Mouse (Mus musculus): Measurements from ENCODE around the gene Olfr441. TPM values are rescaled to one million over a fixed set of nuclear protein-coding genes. Genes with fewer than 3 reads are reported as not detected.
"Not testable (repeated sequence)": the region's sequence is repeated elsewhere in the genome, so short reads cannot be mapped to it uniquely, and the experiment has no call there.

Olfr441 gene
- not detected in 2 replicates for polyA plus RNA-seq (2012; rRNA removed)

DNA sequence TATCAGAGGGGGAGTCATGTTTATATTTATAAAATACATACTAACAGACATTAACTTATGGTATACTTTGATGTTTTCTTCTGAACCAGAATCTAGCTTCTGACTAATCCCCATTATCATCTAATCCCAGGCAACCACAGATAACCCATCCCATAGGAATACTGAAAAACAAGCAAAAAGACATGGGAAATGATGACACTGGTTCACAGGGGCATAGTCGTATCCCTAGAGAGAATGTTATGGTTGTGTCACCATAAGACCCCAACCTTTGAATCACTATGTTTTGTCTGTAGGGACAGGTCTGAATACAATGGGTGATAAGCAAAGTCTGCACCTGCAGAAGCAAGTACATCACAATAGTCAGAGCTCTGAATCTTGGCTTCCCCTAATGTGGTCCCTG lies at the start of gene Olfr441:
Gene Olfr441, plus strand, starts transcription at position 301 of the 400 bp plus-strand sequence.
- not testable (repeated sequence) for H3K27ac ChIP-seq (ENCODE audit: control insufficient read depth, insufficient read depth, low read depth, low read length); H3K4me1 ChIP-seq (ENCODE audit: control insufficient read depth, insufficient read depth, low read length); H3K36me3 ChIP-seq (ENCODE audit: control insufficient read depth, insufficient read depth, low read length); H3K4me3 ChIP-seq (ENCODE audit: control insufficient read depth, low read depth, low read length); H3K27me3 ChIP-seq (ENCODE audit: control insufficient read depth, insufficient read depth, low read length)

DNA sequence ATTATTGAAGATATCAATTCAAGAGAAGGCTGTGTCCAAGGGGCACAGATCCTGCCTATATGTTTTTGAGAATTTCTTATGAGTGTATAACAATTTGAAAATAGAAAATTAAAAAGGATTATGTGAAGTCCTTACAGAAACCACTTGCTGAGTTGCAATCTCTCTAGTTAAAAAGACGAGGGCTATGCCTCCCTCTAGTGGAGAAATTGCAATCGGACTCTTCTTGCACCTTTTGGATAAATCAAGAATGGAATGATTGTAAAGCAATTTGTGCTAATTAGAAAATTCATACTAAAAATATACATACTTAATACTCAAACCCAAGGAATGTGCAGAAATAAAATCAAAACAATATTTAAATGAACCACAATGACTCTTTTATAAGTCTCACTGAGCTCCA lies 27.4 kb upstream of the Olfr441 start:
- no peak overlapping the region for H3K27ac ChIP-seq (ENCODE audit: control insufficient read depth, insufficient read depth, low read depth, low read length)
- no peak overlapping the region for H3K4me3 ChIP-seq (ENCODE audit: control insufficient read depth, low read depth, low read length)
- no peaks in the 10 kb centered on the region for H3K27me3 ChIP-seq (ENCODE audit: control insufficient read depth, insufficient read depth, low read length)
- no peaks in the 10 kb centered on the region for H3K4me1 ChIP-seq (ENCODE audit: control insufficient read depth, insufficient read depth, low read length)
- TF ChIP-seq CTCF (IDR thresholded peaks at IDR 0.05; ENCODE audit: control insufficient read depth, insufficient read depth, insufficient replicate concordance, low read depth, low read length) (no peak), POLR2A (IDR thresholded peaks at IDR 0.05; ENCODE audit: control insufficient read depth, low read depth, low read length) (no peak)
- no peaks in the 10 kb centered on the region for H3K36me3 ChIP-seq (ENCODE audit: control insufficient read depth, insufficient read depth, low read length)

DNA sequence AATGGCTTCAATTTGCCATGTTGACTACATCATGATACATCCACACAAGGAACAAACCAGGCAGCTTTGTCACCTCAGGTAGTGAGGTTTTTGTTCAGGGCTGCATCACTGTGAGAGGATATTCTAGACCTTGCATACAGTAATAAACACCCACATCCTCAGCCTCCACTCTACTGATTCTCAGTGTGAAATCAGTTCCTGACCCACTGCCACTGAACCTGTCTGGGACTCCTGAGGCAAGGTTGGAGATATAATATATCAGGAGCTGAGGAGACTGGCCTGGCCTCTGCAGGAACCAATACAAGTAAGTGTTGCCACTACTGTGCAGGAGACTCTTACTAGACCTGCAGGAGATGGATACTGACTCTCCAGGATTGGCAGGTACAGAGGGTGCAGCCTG lies 24.8 kb upstream of the Olfr441 start:
- H3K4me3 ChIP-seq (ENCODE audit: control insufficient read depth, low read depth, low read length); H3K27me3 ChIP-seq (ENCODE audit: control insufficient read depth, insufficient read depth, low read length); H3K4me1 ChIP-seq (ENCODE audit: control insufficient read depth, insufficient read depth, low read length); H3K36me3 ChIP-seq (ENCODE audit: control insufficient read depth, insufficient read depth, low read length); H3K27ac ChIP-seq (ENCODE audit: control insufficient read depth, insufficient read depth, low read depth, low read length): not testable (repeated sequence)

DNA sequence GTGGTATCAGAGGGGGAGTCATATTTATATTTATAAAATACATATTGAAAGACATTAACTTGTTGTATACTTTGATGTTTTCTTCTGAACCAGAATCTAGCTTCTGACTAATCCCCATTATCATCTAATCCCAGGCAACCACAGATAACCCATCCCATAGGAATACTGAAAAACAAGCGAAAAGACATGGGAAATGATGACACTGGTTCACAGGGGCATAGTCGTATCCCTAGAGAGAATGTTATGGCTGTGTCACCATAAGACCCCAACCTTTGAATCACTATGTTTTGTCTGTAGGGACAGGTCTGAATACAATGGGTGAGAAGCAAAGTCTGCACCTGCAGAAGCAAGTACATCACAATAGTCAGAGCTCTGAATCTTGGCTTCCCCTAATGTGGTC lies 40.1 kb downstream of the Olfr441 start, which contains the start of gene Olfr237-ps1:
Gene Olfr237-ps1, plus strand, starts transcription at position 301 of the 400 bp plus-strand sequence.
- H3K27me3 ChIP-seq (ENCODE audit: control insufficient read depth, insufficient read depth, low read length); H3K4me3 ChIP-seq (ENCODE audit: control insufficient read depth, low read depth, low read length); H3K36me3 ChIP-seq (ENCODE audit: control insufficient read depth, insufficient read depth, low read length); H3K27ac ChIP-seq (ENCODE audit: control insufficient read depth, insufficient read depth, low read depth, low read length); H3K4me1 ChIP-seq (ENCODE audit: control insufficient read depth, insufficient read depth, low read length): not testable (repeated sequence)

DNA sequence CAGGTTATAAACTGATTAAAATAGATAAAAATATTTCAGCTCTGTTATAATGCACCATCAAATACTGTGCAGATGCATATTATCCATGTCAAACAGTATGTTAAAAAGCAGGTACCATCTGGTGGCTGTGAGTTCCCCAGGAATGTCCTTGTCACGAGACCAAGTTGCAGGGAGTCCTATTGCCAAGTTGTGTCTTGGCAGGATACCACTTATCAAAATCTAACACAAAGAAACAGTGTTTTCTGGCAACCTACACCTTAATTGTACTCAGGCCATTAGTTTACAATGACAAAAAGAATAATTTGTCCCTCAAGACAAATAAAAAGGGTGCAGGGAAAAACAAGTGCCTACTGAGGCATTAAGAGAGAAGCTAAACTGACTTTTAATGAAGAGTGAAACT lies 53.3 kb downstream of the Olfr441 start:
- H3K36me3 ChIP-seq (ENCODE audit: control insufficient read depth, insufficient read depth, low read length): no peaks in the 10 kb centered on the region
- H3K4me3 ChIP-seq (ENCODE audit: control insufficient read depth, low read depth, low read length): no peak overlapping the region
- TF ChIP-seq POLR2A (IDR thresholded peaks at IDR 0.05; ENCODE audit: control insufficient read depth, low read depth, low read length) (no peak), CTCF (IDR thresholded peaks at IDR 0.05; ENCODE audit: control insufficient read depth, insufficient read depth, insufficient replicate concordance, low read depth, low read length) (no peak)
- H3K27ac ChIP-seq (ENCODE audit: control insufficient read depth, insufficient read depth, low read depth, low read length): no peak overlapping the region
- H3K27me3 ChIP-seq (ENCODE audit: control insufficient read depth, insufficient read depth, low read length): no peaks in the 10 kb centered on the region
- H3K4me1 ChIP-seq (ENCODE audit: control insufficient read depth, insufficient read depth, low read length): no peaks in the 10 kb centered on the region

DNA sequence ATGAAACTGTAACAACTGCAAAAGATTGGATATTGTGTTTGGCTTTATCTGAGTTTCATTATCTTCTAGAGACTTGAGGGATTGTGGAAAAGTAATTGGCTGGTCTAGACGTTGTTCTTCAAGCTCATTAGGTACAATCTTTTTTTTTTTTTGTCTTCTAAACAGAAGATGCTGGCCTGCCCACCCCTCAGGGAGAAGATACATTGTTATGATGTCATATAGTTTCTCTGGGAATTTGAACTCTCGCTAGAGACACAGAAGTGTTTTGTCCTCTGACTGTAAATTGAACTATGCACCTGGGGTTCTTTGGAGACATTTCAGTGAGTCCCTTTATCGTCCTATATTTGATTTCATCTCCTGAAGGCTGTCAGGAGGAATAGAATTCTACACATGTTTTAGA lies 56.8 kb downstream of the Olfr441 start, which contains the start of gene Olfr437:
Gene Olfr437, plus strand, starts transcription at position 301 of the 400 bp plus-strand sequence.
- no peaks in the 10 kb centered on the region for H3K27me3 ChIP-seq (ENCODE audit: control insufficient read depth, insufficient read depth, low read length)
- H3K36me3 ChIP-seq (ENCODE audit: control insufficient read depth, insufficient read depth, low read length): no peaks in the 10 kb centered on the region
- no peaks in the 10 kb centered on the region for H3K4me1 ChIP-seq (ENCODE audit: control insufficient read depth, insufficient read depth, low read length)
- TF ChIP-seq CTCF (IDR thresholded peaks at IDR 0.05; ENCODE audit: control insufficient read depth, insufficient read depth, insufficient replicate concordance, low read depth, low read length) (no peak), POLR2A (IDR thresholded peaks at IDR 0.05; ENCODE audit: control insufficient read depth, low read depth, low read length) (no peak)
- H3K4me3 ChIP-seq (ENCODE audit: control insufficient read depth, low read depth, low read length): no peak within 1 kb of the TSS
- no peak within 1 kb of the TSS for H3K27ac ChIP-seq (ENCODE audit: control insufficient read depth, insufficient read depth, low read depth, low read length)

DNA sequence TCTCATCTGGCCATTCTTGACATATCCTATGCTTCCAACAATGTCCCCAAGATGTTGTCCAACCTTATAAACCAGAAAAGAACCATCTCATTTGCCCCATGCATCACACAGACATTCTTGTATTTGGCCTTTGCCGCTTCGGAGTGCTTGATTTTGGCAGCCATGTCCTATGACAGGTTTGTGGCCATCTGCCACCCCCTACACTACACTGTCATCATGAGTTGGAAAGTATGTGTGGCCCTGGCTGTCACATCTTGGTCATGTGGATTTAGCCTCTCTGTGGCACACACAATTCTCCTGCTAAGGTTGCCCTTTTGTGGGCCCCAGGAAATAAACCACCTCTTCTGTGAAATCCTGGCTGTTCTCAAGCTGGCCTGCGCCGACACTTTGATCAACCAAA lies 61.1 kb downstream of the Olfr441 start:
- TF ChIP-seq POLR2A (IDR thresholded peaks at IDR 0.05; ENCODE audit: control insufficient read depth, low read depth, low read length): no peak
- no peak for TF ChIP-seq CTCF (IDR thresholded peaks at IDR 0.05; ENCODE audit: control insufficient read depth, insufficient read depth, insufficient replicate concordance, low read depth, low read length)
- no peak overlapping the region for H3K4me3 ChIP-seq (ENCODE audit: control insufficient read depth, low read depth, low read length)
- H3K27ac ChIP-seq (ENCODE audit: control insufficient read depth, insufficient read depth, low read depth, low read length): no peak overlapping the region
- H3K36me3 ChIP-seq (ENCODE audit: control insufficient read depth, insufficient read depth, low read length): no peaks in the 10 kb centered on the region
- H3K4me1 ChIP-seq (ENCODE audit: control insufficient read depth, insufficient read depth, low read length): no peaks in the 10 kb centered on the region
- no peaks in the 10 kb centered on the region for H3K27me3 ChIP-seq (ENCODE audit: control insufficient read depth, insufficient read depth, low read length)

Other genes starting within 250 kb of the Olfr441 start
- gene Olfr448, start 215.9 kb upstream of the Olfr441 start, polyA plus RNA-seq (2012; rRNA removed): not detected in 2 replicates
- not detected in 2 replicates for gene Olfr447, start 197.5 kb upstream of the Olfr441 start, polyA plus RNA-seq (2012; rRNA removed)
- gene Olfr446, start 185.0 kb upstream of the Olfr441 start, polyA plus RNA-seq (2012; rRNA removed): not detected in 2 replicates
- gene Olfr444, start 157.3 kb upstream of the Olfr441 start, polyA plus RNA-seq (2012; rRNA removed): not detected in 2 replicates
- 0.17 and 0.21 TPM in 2 replicates for gene Olfr237-ps1, start 40.2 kb downstream of the Olfr441 start, polyA plus RNA-seq (2012; rRNA removed)
- 0.20 TPM in 1 of 2 replicates, not detected in the other for gene Olfr437, start 56.9 kb downstream of the Olfr441 start, polyA plus RNA-seq (2012; rRNA removed)
- 0.02 and 0.05 TPM in 2 replicates for gene Olfr13, start 65.8 kb downstream of the Olfr441 start, polyA plus RNA-seq (2012; rRNA removed)
- not detected in 2 replicates for gene Olfr435, start 90.8 kb downstream of the Olfr441 start, polyA plus RNA-seq (2012; rRNA removed)
- not detected in 2 replicates for gene Olfr434, start 106.7 kb downstream of the Olfr441 start, polyA plus RNA-seq (2012; rRNA removed)
- not detected in 2 replicates for gene Olfr47, start 125.2 kb downstream of the Olfr441 start, polyA plus RNA-seq (2012; rRNA removed)
- gene Arhgef5, start 159.2 kb downstream of the Olfr441 start, polyA plus RNA-seq (2012; rRNA removed): 1.5 and 2.2 TPM in 2 replicates
- gene Nobox, start 203.2 kb downstream of the Olfr441 start, polyA plus RNA-seq (2012; rRNA removed): 0.16 and 0.17 TPM in 2 replicates